Mouse (Mus musculus) stomach, adult 2 months (tissue): Measurements from ENCODE around the gene Tmem30b. TPM values are rescaled to one million over a fixed set of nuclear protein-coding genes. Genes with fewer than 3 reads are reported as not detected.

ENCODE experiments used
- polyA plus RNA-seq: library from polyadenylated mRNA; depleted of rRNA; stranded (reverse); fragments of >200 nt; gene quantifications from 2 replicates; pipeline ENCODE4 v1.2.3, GENCODE M21; 2012; rRNA removed

Gene Tmem30b
- 64.2 and 108 TPM in 2 replicates for polyA plus RNA-seq

DNA sequence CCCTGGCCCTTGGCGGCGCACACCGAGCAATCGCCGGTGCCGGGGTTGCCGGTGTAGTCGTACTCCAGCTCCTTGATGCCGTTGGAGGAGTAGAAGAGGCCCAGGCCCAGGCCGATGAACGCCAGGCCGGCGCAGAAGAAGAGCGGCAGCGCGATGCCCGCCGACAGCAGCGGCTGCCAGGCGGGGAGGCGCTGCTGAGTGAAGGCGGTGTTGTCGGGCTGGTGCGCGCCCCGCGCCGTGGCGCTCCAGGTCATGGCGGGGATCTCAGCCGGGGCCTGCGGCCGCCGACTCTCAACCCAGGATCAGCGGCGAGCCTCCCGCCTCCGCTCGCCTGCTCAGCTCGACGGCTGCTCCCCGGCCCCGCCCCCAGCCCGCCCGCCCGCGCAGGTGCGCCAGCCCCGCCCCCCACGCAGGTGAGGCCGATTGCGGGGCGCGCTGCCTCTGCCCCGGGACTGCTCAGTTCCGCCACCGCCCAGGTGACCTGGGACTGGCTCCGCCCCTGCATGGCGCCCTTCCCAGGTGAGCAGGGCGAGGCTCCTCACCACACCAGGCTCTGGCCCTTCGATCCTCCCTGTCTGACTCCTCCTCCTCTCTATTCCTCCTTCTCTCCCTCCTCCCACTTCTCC is at the start of gene Tmem30b:
TSS of gene Tmem30b (minus strand) at position 307 of the 626 bp plus-strand sequence.

DNA sequence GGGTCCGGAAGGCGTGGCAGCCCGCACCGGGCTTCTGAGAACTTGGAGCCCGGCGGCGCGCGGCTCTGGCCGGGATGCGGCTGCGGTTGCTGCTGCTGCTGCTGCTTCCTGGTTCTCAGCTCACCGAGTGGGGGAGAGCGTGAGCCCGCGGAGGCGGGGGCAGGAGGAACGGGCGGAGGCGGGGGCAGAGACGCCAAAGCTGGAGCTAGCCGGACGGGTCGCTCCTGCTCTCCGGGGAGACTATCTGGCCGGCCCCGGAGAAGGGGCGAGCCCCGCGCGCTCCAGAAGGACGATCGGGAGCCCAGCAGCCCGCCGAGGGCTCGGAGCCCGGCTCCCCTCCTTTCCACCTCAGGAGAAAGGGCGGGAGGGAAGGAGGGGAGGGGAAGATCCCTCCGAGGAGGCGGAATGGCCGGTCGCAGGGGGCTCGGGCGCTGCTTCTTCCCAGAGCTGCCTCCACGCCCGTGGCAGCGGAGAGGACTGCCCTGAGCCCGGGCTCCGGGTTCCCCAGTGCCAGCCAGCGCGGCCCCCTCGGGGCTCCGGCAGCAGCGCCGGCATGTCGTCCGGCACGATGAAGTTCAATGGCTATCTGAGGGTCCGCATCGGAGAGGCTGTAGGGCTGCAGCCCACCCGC is 38.5 kb upstream of the Tmem30b start, which contains the start of gene Prkch:
TSS of gene Prkch (plus strand) at position 187 of the 631 bp plus-strand sequence.

Other genes starting within 250 kb of the Tmem30b start
- 2.0 and 2.9 TPM in 2 replicates for gene Prkch, start 38.4 kb upstream of the Tmem30b start, polyA plus RNA-seq